Mouse (Mus musculus) olfactory bulb, adult 2 months (tissue): Measurements from ENCODE around the gene Eya4. TPM values are rescaled to one million over a fixed set of nuclear protein-coding genes. Genes with fewer than 3 reads are reported as not detected.

ENCODE experiments used
- H3K27ac ChIP-seq: fragments of 200-500 bp; 2 replicates; pipeline ENCODE4 v1.5.1; 2012; ENCODE audit warnings: low read depth, low read length; ENCODE audit not compliant: insufficient read depth
- H3K4me1 ChIP-seq: fragments of 200-500 bp; 2 replicates; pipeline ENCODE4 v1.6.1; 2012; ENCODE audit warnings: low read length; ENCODE audit not compliant: control insufficient read depth, insufficient read depth
- H3K4me3 ChIP-seq: fragments of 200-500 bp; 2 replicates; pipeline ENCODE4 v1.5.1; 2012; ENCODE audit warnings: mild to moderate bottlenecking, low read depth, low read length, moderate library complexity; ENCODE audit not compliant: insufficient read depth
- CTCF ChIP-seq: fragments of 200-500 bp; IDR thresholded peaks from 2 replicates; pipeline ENCODE4 v1.5.1; 2012; ENCODE audit warnings: low read depth, mild to moderate bottlenecking, low read length, moderate library complexity; ENCODE audit not compliant: insufficient read depth
- POLR2A ChIP-seq: fragments of 200-500 bp; IDR thresholded peaks from 2 replicates; pipeline ENCODE4 v1.6.1; 2012; ENCODE audit warnings: mild to moderate bottlenecking, low read depth, low read length, moderate library complexity; ENCODE audit not compliant: insufficient read depth
- WGBS: fragments of 180-500 bp; shearing (Covaris S2); methylation state at CpG from one replicate; pipeline ENCODE4 v1.1.7; 2018; 5-methylcytosine and 5-hydroxymethylcytosine counted together
- polyA plus RNA-seq: library from polyadenylated mRNA; stranded (reverse); fragments of >200 nt; gene quantifications from 2 replicates; pipeline ENCODE4 v1.2.4, GENCODE M21; 2012; ENCODE audit warnings: low replicate concordance; ENCODE audit not compliant: missing spikeins, insufficient read depth, insufficient read length

The Eya4 gene
- polyA plus RNA-seq, 1 experiment = not detected

DNA sequence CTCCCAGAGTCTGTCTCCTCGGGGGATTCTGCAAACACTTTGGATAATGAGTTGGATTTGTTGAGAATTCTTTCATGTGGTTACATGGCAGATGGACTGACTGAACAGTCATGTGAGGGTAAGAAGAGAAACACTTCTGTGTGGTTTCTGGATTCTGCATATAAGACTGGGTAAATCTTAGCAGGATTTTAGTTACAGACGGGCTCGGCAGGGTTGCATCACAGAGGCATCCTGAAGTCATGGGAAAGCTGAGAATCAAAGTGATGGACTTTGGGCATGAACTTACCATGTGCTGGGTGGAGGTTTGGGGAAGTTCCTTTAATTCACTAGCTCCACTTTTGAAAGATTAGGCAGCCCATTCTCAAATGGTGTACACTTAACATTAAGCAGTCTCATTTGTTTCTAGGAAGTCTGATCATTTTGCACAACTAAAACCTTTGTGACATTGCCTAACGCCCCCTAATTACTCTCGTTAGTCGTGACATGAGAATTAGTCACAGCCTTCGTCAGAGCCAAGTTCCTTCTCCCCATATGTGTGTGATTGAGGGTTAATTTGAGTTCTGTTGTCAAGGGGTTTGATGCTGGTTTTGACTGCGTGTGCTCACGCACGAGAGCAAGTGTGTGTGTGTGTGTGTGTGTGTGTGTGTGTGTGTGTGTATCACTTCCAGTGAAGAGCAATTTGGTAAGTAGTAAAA lies 147.3 kb downstream of the Eya4 start:
- H3K27ac ChIP-seq = no peak overlapping the region
- no peaks in the 10 kb centered on the region for H3K4me1 ChIP-seq
- no peak overlapping the region for H3K4me3 ChIP-seq
- WGBS = 26% methylated on average over 10 of the region's 10 CpGs
- no peak for TF ChIP-seq POLR2A
- TF ChIP-seq CTCF = no peak

GRCm38 (mm10) chr10:23202591-23202990 lies 148.0 kb downstream of the Eya4 start:
- TF ChIP-seq POLR2A (no peak), CTCF (no peak)
- Histone ChIP-seq H3K27ac (no peak overlapping the region), H3K4me3 (no peak overlapping the region), H3K4me1 (no peaks in the 10 kb centered on the region)
- WGBS = 94% methylated on average over 4 of the region's 4 CpGs

DNA sequence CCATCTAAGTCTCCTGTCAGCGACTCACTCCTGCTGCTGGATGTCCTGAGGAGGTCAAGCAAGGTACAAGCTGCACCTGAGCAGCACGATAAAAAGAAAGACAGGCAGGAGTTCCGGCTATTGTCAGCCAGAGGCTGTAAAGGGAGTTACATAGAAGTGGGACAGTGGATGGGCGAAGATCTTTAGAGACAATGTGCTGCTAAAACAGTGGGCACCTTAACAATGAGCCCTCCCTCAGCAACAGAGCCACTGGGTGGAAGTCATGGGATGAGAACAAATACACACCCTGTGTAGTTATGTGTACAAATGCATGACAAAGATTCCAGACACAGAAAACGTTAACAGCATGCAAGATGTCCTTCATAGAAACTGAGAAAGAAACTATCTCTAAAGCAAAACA lies 152.3 kb downstream of the Eya4 start:
- WGBS = 84% methylated on average over 5 of the region's 5 CpGs

DNA sequence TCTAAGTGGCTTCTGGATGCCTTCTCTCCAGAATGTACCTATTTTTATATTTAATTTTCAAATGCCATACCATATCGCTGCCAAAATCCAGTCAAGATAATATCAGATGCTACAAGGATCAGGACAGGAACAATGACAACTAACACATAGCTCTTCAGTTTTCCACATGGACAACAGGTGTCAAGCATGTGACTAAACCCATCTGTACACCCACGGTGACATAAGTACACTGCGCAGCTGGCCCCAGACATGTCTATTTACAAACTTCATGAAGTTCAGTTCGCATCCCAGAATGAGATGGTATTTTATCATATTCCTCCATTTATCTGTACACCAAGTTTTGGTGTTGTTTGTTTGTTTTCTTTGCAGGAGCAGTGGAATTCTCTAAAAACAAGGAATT lies 154.2 kb downstream of the Eya4 start:
- TF ChIP-seq POLR2A (no peak), CTCF (no peak)
- H3K4me1 ChIP-seq = 0 out of 2 replicates have a peak, but pooled peaks cover 2% of the 10 kb centered on the region
- no peak overlapping the region for H3K4me3 ChIP-seq
- 93% methylated on average over 4 of the region's 4 CpGs for WGBS
- no peak overlapping the region for H3K27ac ChIP-seq

More for the DNA sequence above, 152.3 kb downstream of the Eya4 start:
- Histone ChIP-seq H3K27ac (no peak overlapping the region), H3K4me1 (0 out of 2 replicates have a peak, but pooled peaks cover 2% of the 10 kb centered on the region), H3K4me3 (no peak overlapping the region)
- no peak for TF ChIP-seq POLR2A
- no peak for TF ChIP-seq CTCF

DNA sequence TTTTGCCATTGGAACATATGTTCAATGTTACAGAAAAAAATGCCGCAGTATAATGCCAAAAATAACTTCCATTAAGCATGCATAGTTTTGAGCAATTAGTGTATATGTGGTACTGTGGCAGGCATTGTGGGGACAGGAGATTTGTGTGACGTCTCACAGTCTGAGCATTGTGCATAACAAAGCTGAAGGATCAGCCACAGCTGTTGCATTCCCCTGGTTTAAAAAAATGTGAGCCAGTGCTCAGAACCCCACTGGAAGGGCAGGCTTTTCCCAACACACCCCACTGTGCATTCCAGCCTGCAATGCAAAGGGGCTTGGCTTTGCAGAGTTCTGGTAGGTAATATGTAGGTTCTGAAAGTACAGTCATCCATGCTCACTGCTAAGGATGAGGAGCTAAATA lies 155.2 kb downstream of the Eya4 start:
- H3K27ac ChIP-seq = no peak overlapping the region
- 0 out of 2 replicates have a peak, but pooled peaks cover 2% of the 10 kb centered on the region for H3K4me1 ChIP-seq
- 56% methylated on average over 2 of the region's 2 CpGs for WGBS
- H3K4me3 ChIP-seq = no peak overlapping the region
- TF ChIP-seq POLR2A (no peak), CTCF (no peak)

DNA sequence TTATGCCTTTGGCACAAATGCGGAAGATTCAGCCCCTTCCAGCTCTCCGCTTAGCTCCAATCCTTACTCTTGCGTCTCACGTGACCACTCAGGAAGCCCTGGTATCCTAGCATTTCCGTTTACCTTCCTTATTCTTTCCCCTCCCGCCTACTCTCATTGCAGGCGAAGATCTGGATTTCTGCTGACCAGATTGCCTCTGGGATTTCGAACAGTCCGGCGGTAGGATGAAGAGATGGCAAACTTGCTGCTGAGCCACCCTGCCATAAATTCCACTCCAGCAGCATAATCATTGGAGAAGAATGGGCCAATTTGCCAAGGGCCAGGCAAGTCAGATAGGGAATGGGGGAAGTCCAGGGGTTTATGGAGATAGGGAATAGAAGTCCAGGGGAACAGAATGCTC lies 160.8 kb downstream of the Eya4 start:
- WGBS = 90% methylated on average over 10 of the region's 10 CpGs
- TF ChIP-seq POLR2A = no peak
- TF ChIP-seq CTCF = no peak
- no peak overlapping the region for H3K4me3 ChIP-seq
- no peaks in the 10 kb centered on the region for H3K4me1 ChIP-seq
- no peak overlapping the region for H3K27ac ChIP-seq

DNA sequence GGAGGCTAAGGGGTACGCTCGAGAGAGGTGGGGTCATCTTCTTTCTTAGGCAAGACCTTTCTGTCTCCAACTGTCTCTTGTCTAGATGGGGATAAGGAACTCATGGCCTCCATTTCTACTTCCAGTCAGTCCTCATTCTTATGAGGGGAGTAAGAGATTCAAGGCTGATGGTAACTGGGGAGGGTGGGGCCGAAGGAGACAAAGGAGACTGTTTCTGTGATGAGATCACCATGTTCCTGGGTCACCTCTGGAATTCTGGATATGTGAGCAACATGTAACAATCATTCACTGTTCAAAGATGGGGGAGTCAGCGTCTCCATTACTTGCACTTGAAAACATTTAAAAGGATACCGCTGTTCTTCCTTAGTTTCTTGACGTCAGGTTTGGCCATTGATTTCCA lies 165.2 kb downstream of the Eya4 start:
- TF ChIP-seq POLR2A = no peak
- Histone ChIP-seq H3K4me3 (no peak overlapping the region), H3K27ac (no peak overlapping the region), H3K4me1 (no peaks in the 10 kb centered on the region)
- 92% methylated on average over 6 of the region's 6 CpGs for WGBS

GRCm38 (mm10) chr10:23181572-23182493 lies 168.8 kb downstream of the Eya4 start:
- WGBS = 91% methylated on average over 11 of the region's 11 CpGs
- no peaks in the 10 kb centered on the region for H3K4me1 ChIP-seq
- TF ChIP-seq CTCF (no peak), POLR2A (no peak)

GRCm38 (mm10) chr10:23179285-23179684 lies 171.3 kb downstream of the Eya4 start:
- 55% methylated on average over 6 of the region's 6 CpGs for WGBS
- TF ChIP-seq CTCF (no peak), POLR2A (no peak)
- H3K4me1 ChIP-seq = no peaks in the 10 kb centered on the region
- no peak overlapping the region for H3K27ac ChIP-seq
- no peak overlapping the region for H3K4me3 ChIP-seq

More at GRCm38 (mm10) chr10:23181572-23182493, 168.8 kb downstream of the Eya4 start:
- Histone ChIP-seq H3K27ac (no peak overlapping the region), H3K4me3 (no peak overlapping the region)
